Mouse (Mus musculus): Measurements from ENCODE around the gene Dcaf4.

GRCm38 (mm10) chr12:83488211-83488941 lies 31.9 kb upstream of the Dcaf4 start:
- TF ChIP-seq POLR2A (IDR thresholded peaks at IDR 0.05; ENCODE audit: extremely low read depth, insufficient read depth, low read length): no peak
- TF ChIP-seq CTCF (IDR thresholded peaks at IDR 0.05; ENCODE audit: low read depth, low read length): no peak

All from liver, adult 2 months (tissue).